Mouse (Mus musculus) liver, adult 2 months (tissue): ENCODE measurements at regions not wholly inside any gene's neighbourhood (a gene's known extent, or its start where the extent isn't known, plus 50 kb on each side); places are given as distances from the start of the nearest gene placed in this dataset.

Source experiments
- DNase-seq: peaks from one replicate; pipeline ENCODE4 v3.0.0-alpha.2; 2011; ENCODE audit warnings: low read depth, low spot score; ENCODE audit errors: extremely low read depth
- H3K27ac ChIP-seq: fragments of 200-500 bp; replicated peaks from 2 replicates; pipeline ENCODE4 v1.5.1; 2012; ENCODE audit warnings: low read depth, mild to moderate bottlenecking, control low read depth, inconsistent platforms, low read length; ENCODE audit not compliant: insufficient read depth
- H3K27me3 ChIP-seq: fragments of 200-500 bp; 2 replicates; pipeline ENCODE4 v1.6.1; 2012; ENCODE audit warnings: mild to moderate bottlenecking, moderate library complexity, low read length, inconsistent platforms; ENCODE audit not compliant: control insufficient read depth, insufficient read depth
- H3K36me3 ChIP-seq: fragments of 200-500 bp; 2 replicates; pipeline ENCODE4 v1.6.1; 2012; ENCODE audit warnings: low read length, inconsistent platforms; ENCODE audit not compliant: control insufficient read depth, insufficient read depth
- H3K4me1 ChIP-seq: fragments of 200-500 bp; 2 replicates; pipeline ENCODE4 v1.6.1; 2011; ENCODE audit warnings: low read length; ENCODE audit not compliant: control insufficient read depth, insufficient read depth
- H3K4me3 ChIP-seq: fragments of 200-500 bp; 2 replicates; pipeline ENCODE4 v1.5.1; 2011; ENCODE audit warnings: low read depth, mild to moderate bottlenecking, control low read depth, low read length, moderate library complexity; ENCODE audit not compliant: insufficient read depth
- H3K79me2 ChIP-seq: fragments of 200-500 bp; 2 replicates; pipeline ENCODE4 v1.6.1; 2012; ENCODE audit warnings: inconsistent platforms, mild to moderate bottlenecking, low read length, moderate library complexity; ENCODE audit not compliant: control insufficient read depth, insufficient read depth
- H3K9ac ChIP-seq: fragments of 200-500 bp; 2 replicates; pipeline ENCODE4 v1.6.1; 2012; ENCODE audit warnings: low read depth, mild to moderate bottlenecking, control low read depth, inconsistent platforms, low read length
- CTCF ChIP-seq: fragments of 200-500 bp; IDR thresholded peaks from 2 replicates; pipeline ENCODE4 v1.5.1; 2011; ENCODE audit warnings: low read depth, low read length, control low read depth
- POLR2A ChIP-seq: fragments of 200-500 bp; IDR thresholded peaks from 2 replicates; pipeline ENCODE4 v1.6.1; 2011; ENCODE audit warnings: low read length, control low read depth; ENCODE audit not compliant: insufficient read depth; ENCODE audit errors: extremely low read depth
- WGBS: fragments of 180-500 bp; shearing (Covaris S2); methylation state at CpG from one replicate; pipeline ENCODE4 v1.1.7; 2018; 5-methylcytosine and 5-hydroxymethylcytosine counted together

DNA sequence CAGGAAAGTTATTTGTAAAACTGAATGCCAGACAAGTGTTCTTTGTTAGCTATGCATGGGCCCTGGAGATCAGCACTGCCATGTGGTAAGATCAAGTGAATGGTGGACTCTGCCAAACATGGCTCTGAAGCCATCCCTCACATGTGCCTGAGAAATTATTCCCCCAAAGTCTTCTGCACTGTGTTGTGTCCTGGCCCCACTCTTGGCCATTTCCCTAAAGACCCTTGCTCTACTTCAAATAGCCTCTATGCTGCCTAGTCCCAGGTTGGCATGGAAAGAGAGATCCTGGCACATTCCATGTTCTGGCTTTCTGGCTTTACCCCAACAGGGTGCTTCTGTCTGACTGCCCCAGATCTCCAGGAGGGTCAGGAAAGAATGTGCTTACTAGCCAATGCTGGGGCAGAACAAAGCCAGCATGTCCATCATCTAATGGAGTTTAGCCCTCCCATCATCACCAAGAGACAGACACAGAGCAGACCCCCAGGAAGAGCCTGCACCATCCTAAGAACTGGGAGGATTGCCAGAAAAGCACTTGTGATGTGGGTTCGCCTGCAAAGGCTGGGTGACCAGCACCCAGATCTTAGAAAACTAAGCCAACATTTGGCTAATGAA, 177.0 kb upstream of the 2610301B20Rik start:
- DNase-seq = no peak
- WGBS = 81% methylated on average over 1 of the region's 1 CpGs
- no peaks in the 10 kb centered on the region for H3K36me3 ChIP-seq

DNA sequence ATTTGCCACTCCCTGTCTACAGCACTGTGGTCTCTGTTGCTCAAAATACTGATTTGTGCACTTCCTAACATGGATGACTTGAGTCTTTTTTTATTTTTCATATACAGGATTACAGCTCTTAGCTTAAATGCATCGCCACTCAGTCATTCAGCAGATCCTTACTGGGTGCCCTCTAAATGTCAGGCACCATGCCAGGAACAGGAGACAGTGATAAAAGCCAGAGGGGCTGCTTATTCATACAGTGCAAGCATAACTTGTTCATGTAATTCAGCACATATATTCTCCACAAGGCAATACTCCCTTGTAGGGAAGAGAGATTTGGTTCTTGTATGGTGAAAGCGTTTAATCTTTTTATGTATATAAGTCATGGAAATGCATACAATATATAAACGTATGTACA, 175.7 kb upstream of the 2610301B20Rik start:
- TF ChIP-seq CTCF (no peak), POLR2A (no peak)
- 89% methylated on average over 3 of the region's 3 CpGs for WGBS
- no peak overlapping the region for H3K4me3 ChIP-seq
- H3K36me3 ChIP-seq = no peaks in the 10 kb centered on the region
- H3K4me1 ChIP-seq = no peaks in the 10 kb centered on the region
- peaks cover 4% of the 10 kb centered on the region; the same call in 1 of the 2 replicates for H3K27me3 ChIP-seq
- no peak overlapping the region for H3K27ac ChIP-seq
- no peaks in the 10 kb centered on the region; the same call in 1 of the 2 replicates for H3K79me2 ChIP-seq
- no peak for DNase-seq
- H3K9ac ChIP-seq = no peak overlapping the region

More for the DNA sequence above, 177.0 kb upstream of the 2610301B20Rik start:
- H3K4me1 ChIP-seq = no peaks in the 10 kb centered on the region; the same call in 1 of the 2 replicates
- peaks cover 4% of the 10 kb centered on the region; the same call in 1 of the 2 replicates for H3K27me3 ChIP-seq
- no peak overlapping the region for H3K4me3 ChIP-seq
- H3K79me2 ChIP-seq = no peaks in the 10 kb centered on the region; the same call in 1 of the 2 replicates
- no peak for TF ChIP-seq POLR2A
- no peak for TF ChIP-seq CTCF
- no peak overlapping the region for H3K27ac ChIP-seq
- H3K9ac ChIP-seq = no peak overlapping the region

DNA sequence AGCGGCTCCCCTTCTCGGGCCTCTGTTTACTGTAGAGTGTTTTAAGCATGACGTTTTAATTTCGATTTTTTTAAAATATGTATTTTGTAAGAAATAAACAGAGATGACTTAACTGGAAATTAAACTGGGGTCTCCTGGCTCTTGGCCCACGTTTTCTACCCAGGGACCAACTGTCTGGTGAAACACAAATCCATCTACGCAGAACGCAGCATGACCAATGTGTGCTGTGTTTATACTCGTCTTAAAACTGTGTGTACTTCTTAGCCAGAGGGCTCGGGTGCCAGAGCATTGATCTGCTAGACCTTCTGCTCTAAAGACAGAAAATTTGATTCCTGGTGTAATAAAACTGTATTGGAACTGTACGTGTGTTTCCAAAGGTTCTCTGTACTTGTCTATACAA, 172.8 kb upstream of the 2610301B20Rik start:
- TF ChIP-seq CTCF (no peak), POLR2A (no peak)
- no peaks in the 10 kb centered on the region for H3K27me3 ChIP-seq
- H3K4me3 ChIP-seq = no peak overlapping the region
- H3K9ac ChIP-seq = no peak overlapping the region
- H3K36me3 ChIP-seq = no peaks in the 10 kb centered on the region
- no peak overlapping the region for H3K27ac ChIP-seq
- 84% methylated on average over 10 of the region's 10 CpGs for WGBS
- H3K4me1 ChIP-seq = no peaks in the 10 kb centered on the region
- DNase-seq = no peak
- H3K79me2 ChIP-seq = no peaks in the 10 kb centered on the region

DNA sequence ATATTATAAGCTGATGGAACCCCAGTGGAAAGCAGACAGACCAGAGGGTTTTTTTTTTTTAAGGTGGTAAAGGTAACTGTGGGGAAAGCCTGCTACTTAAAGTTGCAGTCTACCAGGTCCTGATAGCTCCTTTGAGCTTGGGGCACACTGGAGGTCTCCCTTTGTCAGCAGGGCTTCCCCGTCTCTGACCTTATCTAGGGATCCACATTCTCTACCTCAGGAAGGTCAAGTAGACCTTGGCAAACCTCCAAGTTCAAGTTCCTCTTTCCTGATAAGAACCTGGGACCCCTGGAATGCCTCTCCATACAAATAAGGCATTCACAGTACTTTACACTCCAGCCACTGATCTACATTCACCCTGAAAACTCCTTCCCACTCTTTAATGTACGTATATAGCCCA, 171.1 kb upstream of the 2610301B20Rik start:
- no peak for TF ChIP-seq POLR2A
- TF ChIP-seq CTCF = no peak
- Histone ChIP-seq H3K27ac (no peak overlapping the region), H3K27me3 (no peaks in the 10 kb centered on the region), H3K36me3 (no peaks in the 10 kb centered on the region), H3K4me3 (no peak overlapping the region), H3K9ac (no peak overlapping the region), H3K4me1 (no peaks in the 10 kb centered on the region), H3K79me2 (no peaks in the 10 kb centered on the region)
- no peak for DNase-seq
- WGBS = 64% methylated on average over 2 of the region's 2 CpGs

DNA sequence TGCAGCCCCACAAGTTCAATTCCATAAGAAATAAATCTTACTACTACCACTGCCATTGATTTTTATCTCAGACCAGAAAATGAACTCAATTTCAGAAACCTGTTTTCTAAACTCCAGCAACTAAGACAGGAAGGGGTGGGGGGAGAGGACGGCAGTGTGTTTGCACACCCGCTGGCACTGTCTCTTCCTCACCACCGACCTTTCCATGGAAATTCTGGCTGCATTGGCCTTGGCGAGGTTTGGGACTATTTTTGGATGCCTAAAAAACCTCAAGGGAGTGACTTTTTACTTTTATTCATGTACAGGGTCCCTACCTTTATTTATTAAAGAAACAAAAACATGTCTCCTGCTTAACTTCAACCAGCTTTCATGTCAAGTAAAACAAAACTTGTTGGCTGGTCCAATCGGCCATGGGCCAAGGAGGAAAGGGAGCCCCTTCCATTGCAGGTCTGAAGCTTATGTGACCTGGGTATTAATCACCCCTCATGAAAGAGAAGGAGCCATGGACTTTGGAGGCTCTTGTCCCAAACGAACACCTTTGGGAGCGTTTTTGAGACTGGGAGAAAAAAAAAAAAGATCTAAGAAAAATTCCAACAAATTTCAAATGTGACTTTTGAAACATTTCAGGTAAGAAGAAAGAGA, 167.2 kb upstream of the 2610301B20Rik start:
- no peak for DNase-seq
- no peak overlapping the region for H3K27ac ChIP-seq
- TF ChIP-seq POLR2A (no peak), CTCF (no peak)
- no peak overlapping the region for H3K9ac ChIP-seq
- no peaks in the 10 kb centered on the region for H3K27me3 ChIP-seq
- H3K4me3 ChIP-seq = no peak overlapping the region
- no peaks in the 10 kb centered on the region for H3K79me2 ChIP-seq
- H3K4me1 ChIP-seq = no peaks in the 10 kb centered on the region
- WGBS = 71% methylated on average over 7 of the region's 7 CpGs
- no peaks in the 10 kb centered on the region for H3K36me3 ChIP-seq

DNA sequence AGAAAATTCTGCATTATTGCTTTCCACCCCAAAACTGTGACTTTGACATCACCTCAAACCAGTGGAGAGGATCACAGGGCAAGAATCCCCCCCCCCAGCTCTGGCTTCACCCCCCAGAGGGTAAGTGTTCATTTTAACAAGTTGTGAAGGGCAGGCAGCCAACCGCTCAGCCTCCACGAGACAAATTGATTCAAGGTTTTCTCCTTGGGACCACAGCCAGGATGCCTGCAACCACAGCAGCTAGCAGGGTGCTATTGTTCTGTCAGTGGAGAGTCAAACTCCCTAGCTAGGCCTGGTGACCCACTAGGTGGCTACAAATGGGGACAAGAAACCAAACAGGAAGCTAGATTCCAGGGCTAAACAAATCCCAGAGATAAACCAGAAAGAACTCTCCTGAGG, 166.6 kb upstream of the 2610301B20Rik start:
- H3K79me2 ChIP-seq = no peaks in the 10 kb centered on the region
- WGBS = 60% methylated on average over 2 of the region's 2 CpGs
- DNase-seq = no peak
- TF ChIP-seq POLR2A (no peak), CTCF (no peak)
- H3K9ac ChIP-seq = no peak overlapping the region
- H3K4me1 ChIP-seq = no peaks in the 10 kb centered on the region
- no peaks in the 10 kb centered on the region for H3K27me3 ChIP-seq
- no peak overlapping the region for H3K4me3 ChIP-seq
- H3K27ac ChIP-seq = no peak overlapping the region
- no peaks in the 10 kb centered on the region for H3K36me3 ChIP-seq
